Mouse (Mus musculus): ENCODE results near the gene Taf13.
"Not testable (repeated sequence)": the region's sequence is repeated elsewhere in the genome, so short reads cannot be mapped to it uniquely, and the experiment has no call there.

The Taf13 gene

GRCm38 (mm10) chr3:108571443-108572294 lies at the start of gene Taf13:
Taf13 (plus strand) TSS chr3:108571698.
- in situ Hi-C loops (cut with MboI, MseI), result no loop called here

- in situ Hi-C loops (cut with MboI, MseI), result no loop called here
Measured at GRCm38 (mm10) chr3:108523415-108523814, 48.1 kb upstream of the Taf13 start.

GRCm38 (mm10) chr3:108528489-108528888 lies 43.0 kb upstream of the Taf13 start:
- in situ Hi-C loops (cut with MboI, MseI), result no loop called here

- in situ Hi-C loops (cut with MboI, MseI), result no loop called here
Measured at GRCm38 (mm10) chr3:108533114-108533885, 38.2 kb upstream of the Taf13 start.

- in situ Hi-C loops (cut with MboI, MseI), result no loop called here
Measured at GRCm38 (mm10) chr3:108533951-108534350, 37.5 kb upstream of the Taf13 start, which contains the start of gene 1700013F07Rik. 1700013F07Rik (plus strand) TSS chr3:108534150.

GRCm38 (mm10) chr3:108535896-108536516 lies 35.5 kb upstream of the Taf13 start:
- in situ Hi-C loops (cut with MboI, MseI), result no loop called here

- in situ Hi-C loops (cut with MboI, MseI), result no loop called here
Measured at GRCm38 (mm10) chr3:108536517-108537260, 34.8 kb upstream of the Taf13 start, which contains the start of gene 5330417C22Rik. 5330417C22Rik (minus strand) TSS chr3:108536536.

- in situ Hi-C loops (cut with MboI, MseI), result no loop called here
Measured at GRCm38 (mm10) chr3:108537303-108537702, 34.2 kb upstream of the Taf13 start.

GRCm38 (mm10) chr3:108542299-108542698 lies 29.2 kb upstream of the Taf13 start:
- in situ Hi-C loops (cut with MboI, MseI), result no loop called here

- in situ Hi-C loops (cut with MboI, MseI), result no loop called here
Measured at GRCm38 (mm10) chr3:108554111-108554561, 17.4 kb upstream of the Taf13 start.

GRCm38 (mm10) chr3:108554587-108555312 lies 16.7 kb upstream of the Taf13 start:
- in situ Hi-C loops (cut with MboI, MseI), result no loop called here

GRCm38 (mm10) chr3:108557888-108558287 lies 13.6 kb upstream of the Taf13 start:
- in situ Hi-C loops (cut with MboI, MseI), result no loop called here

GRCm38 (mm10) chr3:108562133-108562730 lies 9.3 kb upstream of the Taf13 start, which contains the start of gene Tmem167b:
Tmem167b (minus strand) TSS chr3:108562466.
- in situ Hi-C loops (cut with MboI, MseI), result loop anchor here (5.0 kb wide), 1 partner anchor 160 kb away; no protein-coding TSS in a partner anchor

- in situ Hi-C loops (cut with MboI, MseI), result loop anchor here (5.0 kb wide), 1 partner anchor 161 kb away; no protein-coding TSS in a partner anchor
Measured at GRCm38 (mm10) chr3:108562777-108563271, 8.7 kb upstream of the Taf13 start.

GRCm38 (mm10) chr3:108563309-108563708 lies 8.2 kb upstream of the Taf13 start:
- in situ Hi-C loops (cut with MboI, MseI), result loop anchor here (5.0 kb wide), 1 partner anchor 161 kb away; no protein-coding TSS in a partner anchor

- in situ Hi-C loops (cut with MboI, MseI), result no loop called here
Measured at GRCm38 (mm10) chr3:108567990-108568877, 3.3 kb upstream of the Taf13 start.

GRCm38 (mm10) chr3:108569636-108570035 lies 1.9 kb upstream of the Taf13 start:
- in situ Hi-C loops (cut with MboI, MseI), result not testable (repeated sequence)

GRCm38 (mm10) chr3:108570813-108571212 lies 685 bp upstream of the Taf13 start:
- in situ Hi-C loops (cut with MboI, MseI), result no loop called here
